Mouse (Mus musculus): ENCODE measurements at regions not wholly inside any gene's neighbourhood (a gene's known extent, or its start where the extent isn't known, plus 50 kb on each side); places are given as distances from the start of the nearest gene placed in this dataset.

DNA sequence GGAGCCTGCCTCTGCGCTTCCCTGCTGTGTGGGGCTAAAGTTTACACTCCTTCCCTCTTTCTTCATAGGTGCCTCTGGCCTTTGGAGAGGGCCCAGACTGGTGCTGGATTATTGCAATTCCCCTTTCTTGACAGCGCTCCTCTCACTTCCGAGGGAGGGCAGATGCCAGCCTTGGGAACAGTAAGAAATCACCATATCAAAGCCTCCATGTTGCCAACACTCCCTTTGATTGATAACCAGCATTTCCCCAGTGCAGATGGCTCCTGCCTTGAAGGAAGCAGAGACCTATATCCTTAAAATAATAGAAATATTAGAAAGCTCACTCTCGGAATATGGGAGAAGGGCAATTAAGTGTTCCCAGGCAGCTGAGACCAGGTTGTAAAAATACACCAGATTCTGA is 63.1 kb upstream of the Cep295 start:
- intact Hi-C loops (cut with DNase I) = no loop called here
- no peak for DNase-seq

DNA sequence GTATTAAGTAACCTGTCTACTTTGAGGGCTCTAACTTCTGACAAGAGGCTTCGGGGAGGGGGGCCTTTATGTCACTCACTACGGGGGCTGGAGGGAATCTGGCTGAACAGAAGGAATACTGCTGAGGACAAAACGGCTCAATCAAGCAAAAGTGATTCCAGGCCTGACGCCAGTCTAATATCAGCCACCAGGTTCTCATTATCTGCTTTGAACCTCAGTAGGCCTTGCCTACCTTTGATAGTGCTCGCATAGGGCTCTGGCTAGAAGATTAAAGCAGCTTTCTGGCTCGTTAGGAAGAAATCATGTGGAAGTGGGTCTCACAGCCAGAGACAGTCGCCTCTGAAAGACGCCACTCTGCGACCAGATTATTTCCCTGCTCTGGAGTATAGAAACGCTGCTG is 64.3 kb upstream of the Cep295 start:
- intact Hi-C loops (cut with DNase I) = no loop called here
- no peak for DNase-seq

DNA sequence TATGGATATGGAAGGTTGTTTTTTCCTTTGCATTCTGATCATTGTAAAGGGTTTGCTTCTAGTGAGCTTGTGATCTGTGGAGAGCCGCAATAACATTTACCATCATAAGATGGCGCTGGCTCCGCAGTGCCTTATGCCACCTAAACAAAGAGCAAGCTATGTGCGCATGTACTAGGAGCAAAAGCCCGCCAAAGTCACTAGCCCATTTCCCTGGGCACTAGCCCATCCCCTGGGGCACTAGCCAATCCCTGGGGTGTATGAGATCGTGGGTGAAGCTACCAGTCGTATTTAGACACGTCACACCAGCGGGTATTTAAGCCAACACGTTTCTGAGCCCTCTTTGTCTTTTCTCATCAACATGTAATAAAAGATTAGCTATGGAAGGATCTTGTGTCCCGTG is 59.0 kb upstream of the Smco4 start:
- intact Hi-C loops (cut with DNase I) = loop anchor here (1.0 kb wide), 1 partner anchor 248 kb away; no protein-coding TSS in a partner anchor
- peak; percentile 10 to 13 for DNase-seq

DNA sequence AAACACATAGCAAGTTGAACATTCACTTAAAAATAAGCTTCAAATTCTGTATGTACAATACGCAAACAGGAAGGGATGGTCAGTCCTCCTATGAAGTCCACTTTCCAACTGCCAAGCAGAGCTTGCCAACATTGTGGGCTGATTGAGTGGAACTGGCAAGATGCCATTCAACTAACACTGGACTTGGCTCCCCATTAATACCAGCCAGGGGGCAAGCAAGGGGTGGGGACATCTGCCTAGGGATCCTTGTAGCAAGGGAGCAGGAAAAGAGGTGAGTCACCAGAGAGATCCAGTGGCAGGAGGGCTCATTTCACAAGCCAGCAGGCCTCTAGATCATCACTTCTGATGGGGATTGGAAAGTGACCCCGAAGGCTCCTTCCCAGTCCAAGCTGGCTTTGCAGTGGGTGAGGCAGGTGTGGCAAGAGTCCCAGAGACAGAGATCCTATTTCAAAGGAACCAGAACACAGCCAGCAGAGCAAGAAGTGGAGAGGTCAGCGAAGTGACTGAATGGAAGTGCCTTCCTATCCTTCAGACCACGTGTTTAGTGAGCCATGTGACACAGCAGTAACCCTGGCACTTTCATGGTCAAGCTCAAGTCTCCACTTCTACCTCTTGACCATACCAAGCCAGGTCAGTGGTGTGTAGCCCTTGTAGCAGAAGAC is 53.8 kb upstream of the Smco4 start:
- peak; percentile 19 to 20 for DNase-seq
- intact Hi-C loops (cut with DNase I) = no loop called here

DNA sequence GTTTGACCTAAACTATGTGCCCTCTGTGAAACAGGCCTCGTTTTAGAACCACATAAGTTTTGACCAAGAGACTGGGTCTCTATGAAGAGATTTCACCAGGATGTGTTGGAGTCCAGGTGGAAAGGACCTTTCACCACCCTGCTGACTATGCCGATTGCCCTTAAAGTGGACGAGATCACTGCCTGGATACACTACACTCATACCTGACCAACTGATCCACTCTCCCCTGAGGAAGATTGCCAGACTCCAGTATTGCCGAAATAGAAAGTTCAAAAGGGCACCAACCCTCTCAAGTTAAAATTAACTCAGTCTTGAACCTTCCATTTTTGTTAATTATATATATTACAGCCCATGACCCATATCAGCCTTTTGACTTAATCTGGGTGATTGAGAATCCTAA is 51.1 kb upstream of the Smco4 start:
- intact Hi-C loops (cut with DNase I) = no loop called here
- no peak for DNase-seq

All from heart, postnatal 10 days (tissue).